Mouse (Mus musculus): Measurements from ENCODE around the gene Ankrd6. TPM values are rescaled to one million over a fixed set of nuclear protein-coding genes. Genes with fewer than 3 reads are reported as not detected.

The Ankrd6 gene
- total and polyA plus RNA-seq, 3 experiments: 1.1 to 4.9 (median 4.1) TPM

DNA sequence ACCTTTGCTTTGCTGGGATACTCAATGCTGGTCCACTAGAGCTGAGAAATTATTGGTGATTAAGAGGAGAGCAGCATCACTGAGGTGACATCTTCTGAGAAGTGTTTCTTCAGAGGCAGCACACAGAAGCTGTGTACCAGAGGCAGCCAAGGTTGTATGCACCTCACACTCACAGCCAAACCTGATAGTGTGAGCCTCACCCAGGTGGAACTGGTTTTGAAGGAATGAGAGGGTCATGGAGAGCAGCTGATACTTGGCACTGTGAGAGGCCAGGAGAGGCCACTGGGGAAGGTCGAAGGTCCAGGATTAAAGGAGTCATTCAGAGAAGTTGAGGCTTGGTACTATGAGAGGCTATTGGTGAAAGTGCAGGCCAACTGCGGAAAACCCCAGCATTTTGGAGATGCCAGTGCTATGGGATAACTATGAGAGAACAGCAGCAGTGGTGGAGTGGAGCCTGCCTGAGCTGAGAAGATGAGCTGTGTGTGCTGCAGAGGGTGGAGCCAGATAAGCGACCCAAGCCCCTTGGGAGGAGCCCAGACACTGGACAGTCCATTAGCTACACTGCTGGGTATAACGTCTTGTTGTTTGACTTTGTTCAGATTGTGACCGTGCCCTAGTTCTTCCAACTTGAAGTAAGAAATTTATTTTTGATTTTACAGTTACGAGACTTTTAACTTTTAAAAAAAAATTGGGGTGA, 33.8 kb downstream of the Ankrd6 start:
- H3K79me2 ChIP-seq (replicated peaks; ENCODE audit: control insufficient read depth, insufficient read depth, low read length): no peaks in the 10 kb centered on the region
- intact Hi-C loops (cut with DNase I): no loop called here
- no peaks in the 10 kb centered on the region for H3K36me3 ChIP-seq (ENCODE audit: control insufficient read depth, insufficient read depth, low read length)
- H3K27ac ChIP-seq: no peak overlapping the region
- 73% methylated on average over 6 of the region's 6 CpGs for WGBS
- TF ChIP-seq EP300 (IDR thresholded peaks at IDR 0.05; ENCODE audit: insufficient read depth, low read depth, low read length) (no peak), POLR2A (IDR thresholded peaks at IDR 0.05; ENCODE audit: insufficient read depth, low read depth, low read length) (no peak)
- no peak for DNase-seq
- no peak overlapping the region for H3K4me3 ChIP-seq
- no peaks in the 10 kb centered on the region for H3K27me3 ChIP-seq (ENCODE audit: control insufficient read depth, insufficient read depth, low read length)
- no peak overlapping the region for H3K9ac ChIP-seq (ENCODE audit: low read depth, low read length)
- no peaks in the 10 kb centered on the region for H3K4me1 ChIP-seq (ENCODE audit: control insufficient read depth, insufficient read depth, low read length)

GRCm38 (mm10) chr4:32915928-32916327, 34.7 kb downstream of the Ankrd6 start:
- intact Hi-C loops (cut with DNase I): no loop called here
- Histone ChIP-seq H3K79me2 (replicated peaks; ENCODE audit: control insufficient read depth, insufficient read depth, low read length) (no peaks in the 10 kb centered on the region), H3K36me3 (ENCODE audit: control insufficient read depth, insufficient read depth, low read length) (no peaks in the 10 kb centered on the region), H3K27me3 (ENCODE audit: control insufficient read depth, insufficient read depth, low read length) (no peaks in the 10 kb centered on the region), H3K27ac (no peak overlapping the region), H3K4me3 (no peak overlapping the region), H3K9ac (ENCODE audit: low read depth, low read length) (no peak overlapping the region), H3K4me1 (ENCODE audit: control insufficient read depth, insufficient read depth, low read length) (no peaks in the 10 kb centered on the region)
- TF ChIP-seq POLR2A (IDR thresholded peaks at IDR 0.05; ENCODE audit: insufficient read depth, low read depth, low read length) (no peak), EP300 (IDR thresholded peaks at IDR 0.05; ENCODE audit: insufficient read depth, low read depth, low read length) (no peak), CTCF (IDR thresholded peaks at IDR 0.05) (no peak)
- WGBS: 41% methylated on average over 8 of the region's 8 CpGs
- no peak for DNase-seq

- Histone ChIP-seq H3K9ac (ENCODE audit: low read depth, low read length) (no peak overlapping the region), H3K4me3 (no peak overlapping the region), H3K79me2 (replicated peaks; ENCODE audit: control insufficient read depth, insufficient read depth, low read length) (no peaks in the 10 kb centered on the region), H3K27me3 (ENCODE audit: control insufficient read depth, insufficient read depth, low read length) (no peaks in the 10 kb centered on the region), H3K4me1 (ENCODE audit: control insufficient read depth, insufficient read depth, low read length) (peaks cover 2% of the 10 kb centered on the region), H3K27ac (no peak overlapping the region), H3K36me3 (ENCODE audit: control insufficient read depth, insufficient read depth, low read length) (no peaks in the 10 kb centered on the region)
- WGBS: 78% methylated on average over 1 of the region's 1 CpGs
- intact Hi-C loops (cut with DNase I): no loop called here
- TF ChIP-seq EP300 (IDR thresholded peaks at IDR 0.05; ENCODE audit: insufficient read depth, low read depth, low read length) (no peak), CTCF (IDR thresholded peaks at IDR 0.05) (no peak), POLR2A (IDR thresholded peaks at IDR 0.05; ENCODE audit: insufficient read depth, low read depth, low read length) (no peak)
- DNase-seq: no peak
Measured at GRCm38 (mm10) chr4:32909996-32910395, 40.6 kb downstream of the Ankrd6 start.

DNA sequence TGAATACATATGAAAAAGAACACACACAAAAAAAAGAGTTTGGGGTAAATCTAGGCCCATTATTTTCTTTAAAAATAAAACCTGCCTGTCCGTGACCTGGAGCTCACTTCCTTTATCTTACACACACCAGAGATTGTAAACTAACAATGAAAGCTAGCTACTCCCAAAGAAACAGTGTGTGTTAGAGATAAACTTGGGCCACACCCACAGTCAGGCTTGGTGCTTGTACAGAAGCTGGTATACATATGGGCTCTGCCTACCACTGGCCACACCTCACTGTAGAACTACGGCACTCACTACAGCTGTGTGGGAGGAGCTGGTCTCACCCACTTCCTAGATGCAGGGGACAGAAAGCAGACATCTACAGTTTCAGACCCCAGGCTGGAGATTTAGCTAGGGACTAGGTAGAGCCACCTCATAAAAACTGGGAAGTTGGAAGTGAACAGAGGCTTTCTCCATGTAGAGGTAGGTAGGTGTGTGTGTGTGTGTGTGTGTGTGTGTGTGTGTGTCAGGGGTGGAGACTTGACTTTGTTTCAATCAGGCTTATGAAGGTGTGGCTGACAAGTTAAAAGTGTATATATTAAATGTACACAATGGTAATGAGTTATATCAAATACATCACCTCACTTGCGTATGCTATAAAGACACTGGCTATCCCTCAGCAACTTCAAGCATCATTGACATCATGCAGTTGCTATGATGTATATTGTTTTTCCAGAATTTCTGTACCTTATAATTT, 41.2 kb downstream of the Ankrd6 start:
- H3K36me3 ChIP-seq (ENCODE audit: control insufficient read depth, insufficient read depth, low read length): no peaks in the 10 kb centered on the region
- DNase-seq: no peak
- H3K79me2 ChIP-seq (replicated peaks; ENCODE audit: control insufficient read depth, insufficient read depth, low read length): no peaks in the 10 kb centered on the region
- intact Hi-C loops (cut with DNase I): no loop called here
- peaks cover 2% of the 10 kb centered on the region for H3K4me1 ChIP-seq (ENCODE audit: control insufficient read depth, insufficient read depth, low read length)
- 75% methylated on average over 3 of the region's 3 CpGs for WGBS
- TF ChIP-seq CTCF (IDR thresholded peaks at IDR 0.05) (no peak), EP300 (IDR thresholded peaks at IDR 0.05; ENCODE audit: insufficient read depth, low read depth, low read length) (no peak)
- no peaks in the 10 kb centered on the region for H3K27me3 ChIP-seq (ENCODE audit: control insufficient read depth, insufficient read depth, low read length)
- H3K27ac ChIP-seq: no peak overlapping the region
- H3K4me3 ChIP-seq: no peak overlapping the region
- H3K9ac ChIP-seq (ENCODE audit: low read depth, low read length): no peak overlapping the region

GRCm38 (mm10) chr4:32907631-32908030, 43.0 kb downstream of the Ankrd6 start:
- Histone ChIP-seq H3K79me2 (replicated peaks; ENCODE audit: control insufficient read depth, insufficient read depth, low read length) (no peaks in the 10 kb centered on the region), H3K4me3 (no peak overlapping the region), H3K4me1 (ENCODE audit: control insufficient read depth, insufficient read depth, low read length) (peaks cover 2% of the 10 kb centered on the region), H3K36me3 (ENCODE audit: control insufficient read depth, insufficient read depth, low read length) (no peaks in the 10 kb centered on the region), H3K27ac (no peak overlapping the region), H3K27me3 (ENCODE audit: control insufficient read depth, insufficient read depth, low read length) (no peaks in the 10 kb centered on the region), H3K9ac (ENCODE audit: low read depth, low read length) (no peak overlapping the region)
- intact Hi-C loops (cut with DNase I): no loop called here
- TF ChIP-seq CTCF (IDR thresholded peaks at IDR 0.05): no peak
- no peak for TF ChIP-seq POLR2A (IDR thresholded peaks at IDR 0.05; ENCODE audit: insufficient read depth, low read depth, low read length)
- no peak for TF ChIP-seq EP300 (IDR thresholded peaks at IDR 0.05; ENCODE audit: insufficient read depth, low read depth, low read length)
- WGBS: 91% methylated on average over 3 of the region's 3 CpGs
- no peak for DNase-seq

GRCm38 (mm10) chr4:32906627-32907026, 44.0 kb downstream of the Ankrd6 start:
- TF ChIP-seq CTCF (IDR thresholded peaks at IDR 0.05): no peak
- TF ChIP-seq EP300 (IDR thresholded peaks at IDR 0.05; ENCODE audit: insufficient read depth, low read depth, low read length): 0 out of 2 replicates have a peak, but pooled peaks have one; percentile 45
- Histone ChIP-seq H3K27me3 (ENCODE audit: control insufficient read depth, insufficient read depth, low read length) (no peaks in the 10 kb centered on the region), H3K9ac (ENCODE audit: low read depth, low read length) (no peak overlapping the region), H3K4me3 (no peak overlapping the region), H3K27ac (no peak overlapping the region), H3K79me2 (replicated peaks; ENCODE audit: control insufficient read depth, insufficient read depth, low read length) (no peaks in the 10 kb centered on the region), H3K4me1 (ENCODE audit: control insufficient read depth, insufficient read depth, low read length) (peaks cover 2% of the 10 kb centered on the region), H3K36me3 (ENCODE audit: control insufficient read depth, insufficient read depth, low read length) (no peaks in the 10 kb centered on the region)
- 23% methylated on average over 6 of the region's 6 CpGs for WGBS
- peak; percentile 68 to 81 for DNase-seq
- intact Hi-C loops (cut with DNase I): no loop called here
